Mouse (Mus musculus): ENCODE measurements around the gene Eps8l2.

GRCm38 (mm10) chr7:141379584-141379983 lies 40.9 kb downstream of the Eps8l2 start:
- TF ChIP-seq TCF12 (IDR thresholded peaks at IDR 0.05; ENCODE audit: insufficient read depth, poor library complexity, severe bottlenecking) (no peak), POLR2A (IDR thresholded peaks at IDR 0.05; ENCODE audit: insufficient read length, low read depth) (no peak), TCF3 (IDR thresholded peaks at IDR 0.05; ENCODE audit: insufficient read length, low read depth) (no peak), USF1 (IDR thresholded peaks at IDR 0.05; ENCODE audit: low read depth) (no peak), MYOD1 (IDR thresholded peaks at IDR 0.05; ENCODE audit: control insufficient read depth in 1 of 3, insufficient read length in 2 of 3, low read depth in 2 of 3) (no peak), MYOG (IDR thresholded peaks at IDR 0.05; ENCODE audit: control insufficient read depth in 1 of 3, insufficient read depth in 1 of 3, insufficient read length in 2 of 3, low read depth in 2 of 3) (no peak)
